Mouse (Mus musculus) urinary bladder, postnatal 36 days (tissue): Measurements from ENCODE around the gene Casp2.

Experiments
- DNase-seq, 2 experiments: peaks; one replicate each; pipeline ENCODE4 v3.0.0; 2022; ENCODE audit warnings: low spot score in 2 of 2, mixed read lengths in 1 of 2

Gene Casp2

DNA sequence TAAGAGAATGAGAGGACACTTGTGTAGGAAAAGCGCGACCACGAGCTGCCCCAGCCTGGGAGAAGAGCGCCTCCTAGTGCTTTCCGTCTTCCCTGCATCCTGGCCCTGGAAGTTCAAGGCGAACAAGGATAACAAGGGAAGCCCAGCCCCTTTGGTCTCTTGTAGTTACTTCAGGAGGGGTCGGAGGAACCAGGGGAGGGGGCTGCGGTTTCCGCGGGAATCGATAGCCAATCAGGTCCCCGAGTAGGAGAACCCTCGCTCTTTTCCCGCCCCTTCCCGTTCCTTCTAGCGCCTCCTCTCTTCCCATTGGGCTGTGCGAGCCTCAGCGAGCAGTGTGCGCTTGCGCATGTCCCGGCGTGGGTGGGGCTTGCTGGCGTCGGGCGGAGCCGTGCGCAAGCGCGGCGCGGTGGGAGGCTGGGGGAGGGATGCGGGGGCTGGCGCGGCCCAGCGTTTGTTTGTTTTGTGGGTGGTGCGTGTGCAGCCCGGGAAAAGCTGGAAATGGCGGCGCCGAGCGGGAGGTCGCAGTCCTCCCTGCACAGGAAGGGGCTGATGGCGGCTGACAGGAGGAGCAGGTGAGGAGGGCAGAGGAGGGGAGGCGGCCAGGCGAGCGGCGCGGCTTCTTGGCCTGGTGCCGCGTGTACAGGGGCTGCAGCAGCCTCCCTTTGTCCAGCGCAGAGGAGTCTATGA, at the start of gene Casp2:
Gene Casp2, plus strand, starts transcription at position 360 of the 687 bp plus-strand sequence.
- DNase-seq, result peak; percentile 95 to 98

- DNase-seq, result no peak
Observed at GRCm38 (mm10) chr6:42215028-42215427, 49.8 kb upstream of the Casp2 start, which contains the start of gene Tas2r144. Tas2r144 (plus strand) TSS chr6:42215328.

- peak in 1 of 2 experiments; percentile 19 for DNase-seq
Observed at GRCm38 (mm10) chr6:42222286-42222685, 42.5 kb upstream of the Casp2 start.

- DNase-seq, result no peak
Observed at GRCm38 (mm10) chr6:42225046-42225445, 39.7 kb upstream of the Casp2 start.

DNA sequence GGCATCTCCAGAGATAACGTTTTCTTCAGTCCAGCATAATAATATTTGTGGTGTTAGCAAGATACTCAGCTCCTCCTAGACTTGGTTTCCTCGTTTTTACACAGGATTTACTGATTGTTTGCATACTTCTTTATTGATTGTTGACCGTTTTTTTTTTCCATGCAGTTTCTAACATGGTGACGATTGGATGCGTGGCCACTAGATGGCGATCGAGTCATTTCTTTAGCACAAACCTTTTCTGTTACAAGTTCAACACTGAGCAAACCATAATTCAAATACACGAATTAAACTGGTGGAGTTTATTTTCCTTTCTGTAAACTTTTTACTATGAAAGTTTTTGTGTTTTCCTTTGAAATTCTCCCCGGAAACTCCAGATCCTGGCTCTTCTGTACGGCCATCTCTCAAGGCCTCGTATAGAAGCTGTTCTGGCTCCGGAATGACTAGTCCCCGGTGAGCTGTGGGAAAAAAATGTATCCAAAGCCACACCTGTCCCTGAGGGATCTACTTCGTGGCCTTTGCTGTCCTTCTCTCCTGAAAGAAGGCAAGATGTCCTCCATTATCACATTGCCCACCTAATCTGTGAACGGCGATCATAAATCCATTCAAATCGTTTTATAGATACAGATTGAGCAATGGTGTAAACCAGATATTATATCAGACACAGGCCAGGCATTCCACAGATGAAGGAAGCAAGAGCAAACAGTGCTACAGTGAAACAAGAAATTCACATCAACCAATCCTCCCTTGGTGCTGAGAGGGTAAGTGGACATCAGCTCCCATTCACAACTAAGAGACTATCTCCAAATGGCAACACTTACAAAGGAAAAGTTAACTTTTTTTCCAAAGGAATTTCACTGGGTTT, 37.3 kb upstream of the Casp2 start:
- DNase-seq, result peak; percentile 26 to 60

DNA sequence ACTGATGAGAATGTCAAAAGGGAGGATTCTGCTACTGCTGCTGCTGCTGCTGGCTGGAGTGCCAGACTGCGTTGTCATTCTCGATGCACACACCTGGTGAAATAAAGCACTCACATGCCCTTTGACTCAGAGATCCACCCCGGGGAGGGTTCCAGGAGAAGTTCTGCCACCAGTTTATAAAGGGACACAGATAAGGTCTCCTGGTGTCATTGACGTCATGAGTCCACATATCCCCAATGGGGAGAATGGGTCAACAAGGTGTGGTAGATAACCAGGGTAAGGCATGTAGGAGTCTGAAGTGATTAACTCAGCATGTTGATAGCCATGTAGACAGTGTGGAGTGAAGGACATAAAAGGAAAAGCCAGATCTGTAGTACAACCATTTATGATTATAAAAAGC, 35.2 kb upstream of the Casp2 start:
- no peak for DNase-seq

DNA sequence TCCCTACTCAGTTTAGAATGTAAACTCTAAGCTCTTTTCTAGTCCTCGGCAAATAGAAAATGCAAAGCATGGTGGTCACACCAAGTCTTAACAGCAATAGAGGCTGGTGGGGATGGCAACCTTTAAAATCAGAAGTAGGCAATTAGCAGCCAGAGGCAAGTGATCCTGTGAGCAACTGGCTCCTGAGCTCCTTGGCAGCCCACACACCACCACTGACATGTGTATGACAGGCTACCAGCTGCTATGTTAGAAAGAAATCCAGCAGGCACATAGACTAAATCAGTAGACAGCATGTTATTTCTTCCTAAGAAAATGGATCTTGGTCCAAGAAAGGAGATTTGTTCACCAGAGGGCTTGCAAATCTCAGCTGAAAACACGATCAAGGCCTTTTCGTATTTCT, 33.6 kb upstream of the Casp2 start:
- DNase-seq, result no peak

DNA sequence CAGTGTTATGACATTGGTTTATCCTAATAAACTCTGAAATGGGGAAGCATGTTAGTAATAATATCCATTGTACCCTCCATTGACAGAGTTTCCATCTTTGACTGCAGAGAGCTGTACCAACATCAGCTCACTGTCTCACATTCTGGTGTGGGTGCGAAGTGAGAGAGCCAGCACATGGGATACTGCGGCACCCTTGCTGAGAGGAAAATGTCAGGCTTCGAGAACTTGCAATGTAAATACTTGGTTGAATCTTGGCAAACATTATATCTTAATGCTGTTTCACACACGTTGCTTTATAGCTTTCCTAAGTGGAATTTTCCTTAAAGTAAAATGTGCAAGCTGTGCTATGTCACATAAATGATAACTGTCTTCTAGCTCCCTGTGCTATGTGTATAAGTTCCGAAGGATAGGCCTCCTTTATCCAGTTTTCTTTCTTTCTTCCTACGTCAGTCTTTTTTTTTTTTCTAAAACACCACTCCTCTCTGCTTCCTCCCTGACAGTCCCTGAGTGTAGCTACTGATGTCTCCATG, 27.4 kb upstream of the Casp2 start:
- DNase-seq, result no peak

- DNase-seq, result no peak
Observed at GRCm38 (mm10) chr6:42241311-42242045, 23.3 kb upstream of the Casp2 start.

DNA sequence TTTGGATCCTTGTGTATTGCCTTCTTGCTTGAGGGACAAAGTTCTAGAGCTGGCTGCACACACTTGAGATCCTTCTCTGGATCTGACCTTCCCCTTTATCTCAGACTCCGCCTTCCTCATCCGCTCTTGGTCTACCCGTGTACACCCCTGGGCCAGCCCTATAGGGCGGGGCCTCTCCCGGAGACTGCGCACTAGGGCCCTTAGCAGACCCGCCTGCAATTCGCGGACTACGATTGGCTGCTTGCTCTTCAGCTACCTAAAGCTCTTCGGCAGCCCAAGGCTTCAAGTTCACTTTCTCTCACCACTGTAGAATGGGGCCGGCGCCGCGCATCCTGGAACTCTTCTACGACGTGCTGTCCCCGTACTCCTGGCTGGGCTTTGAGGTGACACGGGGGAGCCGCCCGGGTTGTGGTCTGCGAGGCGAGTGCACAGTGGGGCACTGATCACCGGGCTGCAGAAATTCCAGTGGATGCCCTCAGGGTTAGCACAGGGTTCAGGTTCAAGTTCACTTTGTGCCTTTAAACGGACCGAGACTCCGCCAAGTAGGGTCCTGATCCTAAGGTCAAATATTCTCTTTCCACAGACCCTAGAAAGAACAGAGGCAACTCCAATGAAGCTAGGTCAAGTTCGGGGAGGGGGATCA, 19.0 kb upstream of the Casp2 start, which contains the start of gene Gstk1:
Gene Gstk1, plus strand, starts transcription at position 225 of the 643 bp plus-strand sequence.
- DNase-seq, result peak; percentile 74 to 85

DNA sequence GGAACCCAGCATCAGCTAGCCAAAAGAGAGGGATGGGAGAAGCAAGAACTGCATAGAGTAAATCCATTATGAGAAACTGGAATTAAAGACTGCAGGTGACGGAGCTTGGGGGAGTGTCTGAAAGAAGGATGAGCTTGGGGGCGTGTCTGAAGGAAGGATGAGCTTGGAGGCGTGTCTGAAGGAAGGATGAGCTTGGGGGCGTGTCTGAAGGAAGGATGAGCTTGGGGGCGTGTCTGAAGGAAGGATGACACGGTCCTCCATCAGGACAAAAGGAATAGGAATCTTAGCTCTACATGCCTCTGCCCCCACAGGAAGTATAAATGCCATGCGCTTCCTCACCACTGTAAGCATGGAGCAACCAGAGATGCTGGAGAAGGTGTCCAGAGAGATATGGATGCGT, 17.6 kb upstream of the Casp2 start:
- DNase-seq, result no peak

GRCm38 (mm10) chr6:42247981-42248380, 16.8 kb upstream of the Casp2 start:
- no peak for DNase-seq

GRCm38 (mm10) chr6:42251791-42252190, 13.0 kb upstream of the Casp2 start:
- no peak for DNase-seq

- DNase-seq, result no peak
Observed at GRCm38 (mm10) chr6:42253103-42253502, 11.7 kb upstream of the Casp2 start.

- peak in 1 of 2 experiments; percentile 55 for DNase-seq
Observed at GRCm38 (mm10) chr6:42257303-42257863, 7.4 kb upstream of the Casp2 start.

- no peak for DNase-seq
Observed at GRCm38 (mm10) chr6:42260430-42260829, 4.4 kb upstream of the Casp2 start.

DNA sequence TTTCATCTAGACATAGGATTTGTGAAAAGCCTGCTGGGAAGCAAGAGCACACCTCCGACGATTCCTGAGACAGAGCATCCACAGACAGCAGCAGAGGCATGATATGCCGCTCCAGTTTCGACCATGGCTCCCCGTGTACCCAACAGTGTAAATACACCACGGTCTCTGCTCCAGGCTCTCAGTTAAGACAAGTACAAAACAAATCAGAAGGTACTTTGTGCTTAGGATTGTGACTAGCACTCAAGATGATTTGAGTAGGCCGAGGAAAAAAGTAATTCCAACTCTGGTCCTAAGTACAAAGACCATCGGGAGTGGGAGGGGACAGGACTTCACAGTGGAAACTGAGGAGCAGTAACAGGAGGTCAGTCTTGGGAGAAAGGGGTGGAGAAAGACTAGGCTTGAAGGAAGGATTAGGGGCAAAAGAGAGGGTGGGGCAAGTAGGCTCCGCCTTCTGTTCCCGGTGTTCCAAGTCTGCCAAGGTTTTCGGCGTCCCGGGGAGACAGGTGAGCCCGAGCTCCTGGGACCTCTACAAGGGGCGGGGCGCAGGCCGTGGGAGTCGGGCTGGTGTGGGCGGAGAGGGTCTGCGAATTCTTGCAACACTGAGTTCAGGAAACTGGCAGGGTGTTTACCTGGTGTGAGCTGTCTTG, 3.1 kb upstream of the Casp2 start, which contains the start of gene Tmem139:
Gene Tmem139, plus strand, starts transcription at position 447 of the 647 bp plus-strand sequence.
- DNase-seq, result no peak

DNA sequence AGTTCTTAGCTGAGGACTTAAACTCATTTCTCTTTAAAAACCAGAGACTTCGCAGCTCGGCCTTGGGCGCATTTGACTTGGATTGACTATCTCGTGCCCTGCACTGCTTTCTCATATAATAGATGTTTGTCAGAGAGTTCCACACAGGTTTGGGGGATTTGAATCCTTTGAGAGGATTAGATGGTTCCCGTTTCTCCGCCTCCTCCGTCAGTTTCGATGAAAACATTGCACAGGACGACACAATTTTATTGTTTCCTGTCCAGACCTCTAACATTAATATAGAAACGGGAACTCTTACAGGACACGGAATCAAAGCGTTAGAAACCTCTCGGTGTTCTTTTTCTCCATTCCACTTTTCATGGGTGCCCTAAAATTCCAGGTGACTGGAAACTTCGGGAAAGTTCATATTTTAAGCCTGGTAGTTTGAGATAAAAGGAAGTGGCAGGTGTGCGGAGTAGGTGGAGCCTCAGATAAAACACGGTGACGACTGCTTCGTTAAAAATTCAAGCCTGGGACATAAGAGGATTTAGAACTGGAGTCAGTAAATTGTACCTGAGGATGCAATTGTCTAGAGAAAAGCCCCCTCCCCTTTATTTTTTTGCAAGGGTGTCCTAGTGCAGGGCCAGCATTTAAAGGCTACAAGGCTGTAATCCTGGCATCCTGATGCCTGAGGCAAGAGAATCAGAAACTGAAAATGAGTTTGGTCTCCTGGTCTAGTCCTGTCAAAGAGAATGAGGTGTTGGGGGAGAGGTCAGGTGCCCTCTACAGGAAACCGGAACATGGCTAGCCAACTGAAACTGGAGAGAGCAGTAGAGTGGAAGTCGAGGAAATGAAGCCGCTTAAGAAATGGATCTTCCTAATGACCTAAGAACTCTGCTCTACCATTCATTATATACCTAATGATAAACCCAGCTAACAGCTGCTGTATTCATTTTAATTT, 876 bp downstream of the Casp2 start:
- no peak for DNase-seq

- no peak for DNase-seq
Observed at GRCm38 (mm10) chr6:42270817-42271216, 6.0 kb downstream of the Casp2 start.
